Mouse (Mus musculus) monocyte, adult 5-6 weeks (primary cell): ENCODE results near the gene Tgtp2. TPM values are rescaled to one million over a fixed set of nuclear protein-coding genes. Genes with fewer than 3 reads are reported as not detected.

ENCODE experiments used
- total RNA-seq: library from RNA; stranded (forward); fragments of 200-1000, 200-491, 200-594 nt; gene quantifications from 3 replicates; pipeline ENCODE4 v1.2.3, GENCODE M21; 2017

Gene Tgtp2
- total RNA-seq, 1 experiment from 2014 or later = 25.2 TPM

Other genes starting within 250 kb of the Tgtp2 start
- gene Trim41, start 246.9 kb downstream of the Tgtp2 start, total RNA-seq = 52.9 to 85.7 TPM (median 59.4 TPM) in 3 replicates
- gene Trim7, start 238.1 kb downstream of the Tgtp2 start, total RNA-seq = 9.4 to 15.9 TPM (median 15.5 TPM) in 3 replicates
- 7.5 to 29.4 TPM (median 12.2 TPM) in 3 replicates for gene Gm12184, start 237.6 kb downstream of the Tgtp2 start, total RNA-seq
- 36.6 to 51.0 TPM (median 48.9 TPM) in 3 replicates for gene Irgm1, start 192.5 kb downstream of the Tgtp2 start, total RNA-seq
- gene Gm5431, start 162.0 kb downstream of the Tgtp2 start, total RNA-seq = 6.7 to 9.7 TPM (median 8.8 TPM) in 3 replicates
- 32.3 to 73.6 TPM (median 37.8 TPM) in 3 replicates for gene Psme2b, start 118.0 kb downstream of the Tgtp2 start, total RNA-seq
- gene Olfr56, start 85.3 kb downstream of the Tgtp2 start, total RNA-seq = 0.29 to 2.8 TPM (median 0.85 TPM) in 3 replicates
- gene 9930111J21Rik1, start 84.8 kb downstream of the Tgtp2 start, total RNA-seq = 33.5 to 71.5 TPM (median 41.1 TPM) in 3 replicates
- 0.10 to 1.4 TPM in 2 of 3 replicates, not detected in the other for gene Gm12185, start 72.0 kb downstream of the Tgtp2 start, total RNA-seq
- 1.3 to 3.0 TPM (median 1.7 TPM) in 3 replicates for gene Tgtp1, start 70.0 kb downstream of the Tgtp2 start, total RNA-seq
- 84.2 to 227 TPM (median 114 TPM) in 3 replicates for gene 9930111J21Rik2, start 13.0 kb downstream of the Tgtp2 start, total RNA-seq
- 23.6 to 98.9 TPM (median 35.3 TPM) in 3 replicates for gene Ifi47, start 12.4 kb upstream of the Tgtp2 start, total RNA-seq
- gene Olfr1396, start 50.7 kb upstream of the Tgtp2 start, total RNA-seq = not detected in 3 replicates
- not detected in 3 replicates for gene Olfr1395, start 78.1 kb upstream of the Tgtp2 start, total RNA-seq
- gene Olfr1394, start 90.2 kb upstream of the Tgtp2 start, total RNA-seq = not detected in 3 replicates
- 0.75 to 2.2 TPM (median 0.78 TPM) in 3 replicates for gene Btnl9, start 123.0 kb upstream of the Tgtp2 start, total RNA-seq
- 96.4 to 134 TPM (median 134 TPM) in 3 replicates for gene Zfp62, start 139.1 kb upstream of the Tgtp2 start, total RNA-seq
- gene Mgat1, start 180.0 kb upstream of the Tgtp2 start, total RNA-seq = 58.6 to 80.8 TPM (median 72.0 TPM) in 3 replicates
- gene Olfr1393, start 214.1 kb upstream of the Tgtp2 start, total RNA-seq = 2.0 TPM in 1 of 3 replicates, not detected in the others
- gene Olfr1392, start 221.1 kb upstream of the Tgtp2 start, total RNA-seq = not detected in 3 replicates
- not detected in 3 replicates for gene Olfr10, start 240.5 kb upstream of the Tgtp2 start, total RNA-seq